Mouse (Mus musculus): ENCODE data around the gene Erc2.

- TF ChIP-seq CTCF (IDR thresholded peaks at IDR 0.05; ENCODE audit: control insufficient read depth, insufficient read depth, insufficient read length) (no peak), CEBPB (IDR thresholded peaks at IDR 0.05; ENCODE audit: low read depth) (no peak), MAX (IDR thresholded peaks at IDR 0.05) (no peak), MYOG (IDR thresholded peaks at IDR 0.05; ENCODE audit: control insufficient read depth, extremely low read depth, insufficient read length) (no peak), USF1 (IDR thresholded peaks at IDR 0.05; ENCODE audit: low read depth) (no peak)
Measured at GRCm38 (mm10) chr14:28165621-28166211, 543.5 kb downstream of the Erc2 start.
